Mouse (Mus musculus) spleen, adult 12 weeks (tissue): ENCODE measurements around the gene Zc3h18.

Source experiments
- DNase-seq: peaks from one replicate; pipeline ENCODE4 v3.0.0; 2022; ENCODE audit warnings: low spot score

Zc3h18 gene

GRCm38 (mm10) chr8:122347811-122348552 is 28.4 kb upstream of the Zc3h18 start:
- no peak for DNase-seq

GRCm38 (mm10) chr8:122349357-122350297 is 26.8 kb upstream of the Zc3h18 start:
- no peak for DNase-seq

GRCm38 (mm10) chr8:122350309-122351089 is 25.9 kb upstream of the Zc3h18 start:
- no peak for DNase-seq

GRCm38 (mm10) chr8:122354157-122354556 is 22.3 kb upstream of the Zc3h18 start:
- DNase-seq = no peak

GRCm38 (mm10) chr8:122355642-122356606 is 20.5 kb upstream of the Zc3h18 start:
- no peak for DNase-seq

GRCm38 (mm10) chr8:122357202-122357601 is 19.2 kb upstream of the Zc3h18 start:
- DNase-seq = no peak

- DNase-seq = no peak
These were observed 18.8 kb upstream of the Zc3h18 start for GRCm38 (mm10) chr8:122357641-122358040.

- DNase-seq = no peak
These were observed 17.2 kb upstream of the Zc3h18 start for GRCm38 (mm10) chr8:122359111-122359775.

- no peak for DNase-seq
These were observed 15.6 kb upstream of the Zc3h18 start, which contains the start of gene Trhr2 for GRCm38 (mm10) chr8:122360696-122361416. Gene Trhr2 (minus strand): TSS chr8:122360746.

- DNase-seq = no peak
These were observed 14.1 kb upstream of the Zc3h18 start for GRCm38 (mm10) chr8:122362271-122362670.

GRCm38 (mm10) chr8:122362967-122363366 is 13.4 kb upstream of the Zc3h18 start:
- no peak for DNase-seq

GRCm38 (mm10) chr8:122368494-122368893 is 7.9 kb upstream of the Zc3h18 start:
- no peak for DNase-seq

- peak; percentile 37 for DNase-seq
These were observed 6.7 kb upstream of the Zc3h18 start for GRCm38 (mm10) chr8:122369665-122370064.

- no peak for DNase-seq
These were observed 4.7 kb upstream of the Zc3h18 start for GRCm38 (mm10) chr8:122371706-122372105.

- no peak for DNase-seq
These were observed 1.1 kb upstream of the Zc3h18 start for GRCm38 (mm10) chr8:122375320-122375719.

GRCm38 (mm10) chr8:122375751-122376364 is 551 bp upstream of the Zc3h18 start:
- DNase-seq = no peak

GRCm38 (mm10) chr8:122383039-122383438 is 6.6 kb downstream of the Zc3h18 start:
- no peak for DNase-seq

GRCm38 (mm10) chr8:122389357-122389756 is 12.9 kb downstream of the Zc3h18 start:
- DNase-seq = no peak

- DNase-seq = no peak
These were observed 14.3 kb downstream of the Zc3h18 start for GRCm38 (mm10) chr8:122390758-122391157.
